ENCODE assay signal across 22 mouse cellular contexts in the genomic region with DNA sequence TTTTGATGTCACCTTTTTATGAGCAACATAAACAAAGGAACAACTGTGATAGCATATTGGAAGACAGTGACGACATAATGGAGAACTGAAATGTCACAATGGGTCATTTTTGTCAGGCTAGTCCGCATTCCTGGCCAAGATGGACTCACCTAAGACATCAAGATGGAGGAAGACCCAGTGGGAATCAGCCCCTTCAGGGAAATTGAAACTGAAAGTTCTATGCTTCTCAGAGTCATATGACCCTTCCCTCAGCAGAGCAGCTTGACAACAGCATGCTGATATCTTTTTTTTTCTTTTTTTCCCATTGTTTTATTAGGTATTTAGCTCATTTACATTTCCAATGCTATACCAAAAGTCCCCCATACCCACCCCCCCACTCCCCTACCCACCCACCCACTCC. TPM values are rescaled to one million over a fixed set of nuclear protein-coding genes. Genes with fewer than 3 reads are reported as not detected.
"Had no signal": no experiment of that assay in that cellular context is flagged by ENCODE, and none has a peak within 500 bp of the region (broad histone marks: within the 10 kb centered on the region; RNA-seq: fewer than 3 reads in every experiment).

No protein-coding gene starts in this region.

- H3K36me3 ChIP-seq: limb, embryonic 13.5 days; midbrain, embryonic 15.5 days had no signal

- DNase-seq: kidney, postnatal 36 days; left cerebral cortex, postnatal 4 days; lung, adult 18-20 months; lung, postnatal 36 days; right cerebral cortex, postnatal 14 days; thymus, postnatal 4 days had no signal

- H3K27me3 ChIP-seq: limb, embryonic 13.5 days; midbrain, embryonic 15.5 days had no signal

- H3K9ac ChIP-seq: limb, embryonic 13.5 days; liver, embryonic 14.5 days; midbrain, embryonic 15.5 days had no signal

- H3K4me2 ChIP-seq: limb, embryonic 13.5 days; midbrain, embryonic 11.5 days; midbrain, embryonic 15.5 days had no signal

- H3K27ac ChIP-seq: layer of hippocampus, adult 2 months; limb, embryonic 13.5 days; liver, embryonic 14.5 days; midbrain, embryonic 15.5 days had no signal

- H3K9me3 ChIP-seq: limb, embryonic 13.5 days; midbrain, embryonic 15.5 days had no signal

- H3K4me3 ChIP-seq: layer of hippocampus, adult 2 months; limb, embryonic 13.5 days; midbrain, embryonic 15.5 days had no signal

- H3K4me1 ChIP-seq: limb, embryonic 13.5 days; midbrain, embryonic 15.5 days had no signal

RNA-seq across cellular contexts. Expression of a gene that starts 54.1 kb away (rescaled TPM):
- total RNA-seq: layer of hippocampus, adult 2 months; layer of hippocampus, postnatal 10 days; left cerebral cortex, adult 18-20 months; left cerebral cortex, postnatal 10 days; left cerebral cortex, postnatal 4 days; liver, adult 2 months; megakaryocyte progenitor cell, adult 5-6 weeks; monocyte, adult 5-6 weeks had no signal
- polyA plus RNA-seq: kidney, embryonic 16.5 days; limb, embryonic 13.5 days; liver, adult 2 months; liver, embryonic 14.5 days; lung, embryonic 16.5 days; midbrain, embryonic 11.5 days; midbrain, embryonic 15.5 days; neural tube, embryonic 14.5 days; spleen, adult 2 months; stomach, embryonic 16.5 days had no signal
